Mouse (Mus musculus) liver, adult (tissue): ENCODE results near the gene Mospd1.

Source experiments
- GATA4 ChIP-seq: IDR thresholded peaks from 2 replicates; pipeline ENCODE4 v1.6.1; 2014; ENCODE audit warnings: mild to moderate bottlenecking, low read length; ENCODE audit not compliant: insufficient replicate concordance

Mospd1 gene

DNA sequence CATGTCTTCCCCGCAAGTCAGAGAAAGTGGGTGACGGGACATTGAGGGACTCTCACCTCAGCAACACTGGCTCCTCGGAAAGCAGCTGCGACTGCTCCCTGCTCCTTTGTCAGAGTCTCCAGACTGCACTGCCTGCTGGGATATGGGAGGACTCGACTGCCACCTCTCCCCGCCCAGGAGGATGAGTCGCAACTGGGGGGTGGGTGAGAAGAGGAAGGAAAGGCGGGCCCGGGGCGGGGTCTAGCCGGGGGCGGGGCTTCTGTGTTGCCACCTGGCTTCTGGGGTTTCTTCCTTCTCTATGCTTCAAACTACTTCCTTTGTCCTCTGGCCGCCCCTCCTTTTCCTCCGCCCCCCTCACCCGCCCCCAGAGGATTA is at the start of gene Mospd1:
Gene Mospd1 (minus strand): TSS at position 137 of the 375 bp plus-strand sequence.
- no peak for TF ChIP-seq GATA4

DNA sequence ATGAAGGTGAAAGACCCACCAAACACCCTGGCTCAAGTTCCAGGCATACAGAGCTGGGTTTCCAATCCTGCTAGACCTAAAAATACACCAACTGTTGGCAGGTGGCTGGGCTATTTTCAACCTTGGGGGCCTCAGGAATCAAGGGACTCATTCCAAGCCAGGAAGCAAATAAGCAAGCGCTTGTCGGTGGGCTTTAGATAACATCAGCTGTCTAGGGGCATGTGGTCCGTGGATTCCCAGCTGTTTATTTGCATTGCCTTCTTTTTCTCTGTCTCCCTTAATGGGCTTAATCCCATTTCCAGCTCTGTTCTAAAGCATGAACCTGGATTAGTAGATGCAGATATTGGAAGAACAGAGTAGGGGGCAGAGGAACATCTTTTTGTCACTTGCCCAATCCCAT is 16.1 kb upstream of the Mospd1 start:
- no peak for TF ChIP-seq GATA4

DNA sequence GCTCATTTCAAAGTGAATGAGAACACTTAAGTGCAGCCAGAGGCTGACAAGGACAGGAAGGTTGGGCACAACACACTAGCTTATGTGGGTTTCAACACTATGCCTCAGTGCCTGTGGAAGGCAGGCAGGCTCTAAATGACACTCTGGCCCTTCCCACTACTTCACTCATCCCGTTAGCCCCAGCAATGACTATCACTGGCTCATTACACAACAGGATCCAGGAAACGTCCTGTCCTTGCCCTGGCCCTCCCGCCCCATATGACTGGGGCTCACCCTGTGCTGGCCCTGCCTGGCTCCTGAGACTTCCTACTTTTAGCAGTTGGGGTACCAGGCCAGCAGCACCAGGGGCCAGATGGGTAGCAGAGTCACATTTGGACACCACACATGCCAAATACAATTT is 12.8 kb upstream of the Mospd1 start:
- TF ChIP-seq GATA4 = no peak

DNA sequence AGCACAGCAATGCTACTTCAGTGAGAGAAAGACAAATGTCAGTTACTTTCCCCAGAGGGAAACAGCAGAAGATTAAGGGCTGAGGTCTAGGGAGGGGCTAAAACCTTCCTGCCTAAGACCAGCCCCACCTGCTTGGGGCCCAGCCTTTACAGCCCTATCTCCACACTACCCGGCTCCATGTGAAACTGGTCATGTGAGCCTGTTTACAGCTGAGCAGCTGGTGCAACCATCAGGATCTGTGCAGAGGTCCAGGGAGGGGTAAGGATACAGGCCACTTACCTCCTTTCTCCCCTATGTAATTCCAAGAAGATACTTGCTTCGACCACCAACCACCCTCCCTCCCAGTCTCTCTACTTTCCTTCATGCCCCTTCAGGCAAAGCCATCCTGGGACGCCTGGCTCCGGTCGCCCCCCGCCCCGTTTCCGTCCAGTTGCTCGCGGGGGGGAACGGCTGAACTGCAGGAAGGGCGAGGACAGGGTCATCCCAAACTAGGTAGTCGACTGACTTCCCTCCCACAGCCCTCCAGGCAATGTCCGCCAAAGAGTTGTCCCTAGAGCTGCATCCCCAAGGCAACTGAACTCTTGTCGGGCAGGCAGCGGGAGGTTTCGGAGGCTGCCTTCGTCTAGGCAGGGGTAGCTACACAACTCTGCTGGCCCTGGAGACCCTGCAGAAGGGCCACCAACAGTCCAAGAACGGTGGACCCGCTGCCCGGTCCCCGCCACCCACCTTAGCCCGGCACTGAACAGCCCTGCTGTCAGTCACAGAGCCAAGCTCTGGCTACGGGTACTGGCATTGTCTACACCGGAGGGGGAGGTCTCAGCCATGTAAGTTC is 552 bp downstream of the Mospd1 start:
- TF ChIP-seq GATA4 = no peak

DNA sequence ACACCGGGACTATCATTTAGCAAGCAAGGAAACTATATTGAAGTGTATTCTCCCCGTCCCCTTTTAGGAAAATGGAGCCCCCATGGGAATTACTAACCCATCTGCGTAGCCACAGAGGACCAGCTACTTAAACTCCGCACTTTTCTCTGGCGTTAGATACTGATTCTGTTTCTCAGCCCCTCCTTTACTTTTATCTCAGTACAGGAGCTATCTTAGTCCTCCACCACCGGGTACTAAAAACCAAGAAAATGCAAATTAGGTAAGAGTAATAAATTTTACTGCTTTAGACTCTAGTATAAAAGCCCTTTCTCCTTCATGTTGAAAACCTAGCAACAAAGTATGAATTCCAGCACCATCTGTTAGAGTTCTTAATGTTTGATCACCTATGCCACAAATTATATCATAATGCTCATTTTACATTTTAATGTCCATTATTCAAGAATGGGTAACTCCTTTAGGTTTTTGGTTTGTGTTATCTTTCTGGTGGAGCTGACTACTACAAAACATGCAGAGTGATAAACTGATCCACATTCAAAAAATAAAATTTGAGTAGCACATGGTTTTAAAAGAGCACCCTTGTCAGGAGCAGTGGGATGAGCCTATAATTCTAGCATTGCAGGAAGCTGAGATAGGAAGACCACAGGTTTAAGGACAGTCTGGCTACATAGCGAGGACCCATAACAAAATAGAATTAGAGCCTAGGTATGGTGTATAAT is 5.5 kb downstream of the Mospd1 start:
- TF ChIP-seq GATA4 = no peak

DNA sequence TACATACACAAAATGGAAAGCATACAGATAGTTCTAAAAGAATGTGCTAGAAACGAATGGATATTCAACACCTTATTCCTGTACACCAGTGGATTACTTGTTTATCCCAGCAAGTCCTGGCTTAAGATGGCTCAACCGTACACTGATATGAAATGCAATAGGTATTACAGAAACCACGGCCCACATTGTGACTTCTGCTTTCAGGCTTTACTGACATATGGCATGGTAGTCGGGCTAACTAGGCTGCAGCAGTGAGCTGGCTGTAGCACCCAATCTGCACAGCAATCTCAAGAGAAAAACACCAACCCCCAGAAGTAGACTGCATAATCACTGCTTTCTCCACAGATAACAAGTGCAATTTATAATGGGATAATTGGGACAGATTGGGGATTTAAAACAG is 21.9 kb downstream of the Mospd1 start:
- no peak for TF ChIP-seq GATA4

DNA sequence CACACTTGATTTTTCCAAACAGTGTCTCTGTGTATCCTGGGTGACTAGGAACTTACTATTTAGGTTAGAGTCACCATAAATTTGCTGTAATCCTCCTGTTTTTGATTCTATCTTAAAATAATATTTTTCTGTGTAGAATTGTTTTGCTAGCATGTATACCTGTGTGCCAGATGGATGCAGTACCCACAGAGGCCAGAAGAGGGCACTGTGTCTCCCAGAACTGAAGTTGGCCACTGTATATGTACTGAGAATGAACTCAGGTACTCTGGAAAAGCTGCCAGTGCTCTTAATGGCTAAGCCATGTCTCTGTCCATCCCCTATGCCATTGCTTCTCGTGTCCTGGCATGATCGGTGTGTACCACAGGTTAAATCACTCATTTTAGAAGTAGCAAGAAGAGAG is 28.8 kb downstream of the Mospd1 start:
- no peak for TF ChIP-seq GATA4

DNA sequence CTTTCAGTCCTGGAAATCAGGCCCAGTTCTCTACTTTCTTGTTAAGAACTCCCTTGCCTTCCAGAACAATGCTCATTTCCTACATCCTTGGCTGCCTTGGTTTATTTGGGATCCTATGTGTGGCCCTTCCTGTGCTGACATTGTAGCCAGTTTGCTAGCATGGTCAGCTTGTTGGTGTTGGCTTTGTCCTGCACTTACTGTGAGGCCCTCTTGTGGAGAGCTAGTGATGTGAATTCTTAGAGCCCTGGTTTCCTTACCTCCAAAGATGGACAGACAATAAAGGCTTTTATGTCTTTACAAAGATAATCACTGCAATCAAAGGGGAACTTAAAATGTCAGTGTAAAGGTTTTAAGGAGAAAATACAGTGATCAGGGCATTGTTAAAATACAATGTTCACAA is 32.9 kb downstream of the Mospd1 start:
- no peak for TF ChIP-seq GATA4

DNA sequence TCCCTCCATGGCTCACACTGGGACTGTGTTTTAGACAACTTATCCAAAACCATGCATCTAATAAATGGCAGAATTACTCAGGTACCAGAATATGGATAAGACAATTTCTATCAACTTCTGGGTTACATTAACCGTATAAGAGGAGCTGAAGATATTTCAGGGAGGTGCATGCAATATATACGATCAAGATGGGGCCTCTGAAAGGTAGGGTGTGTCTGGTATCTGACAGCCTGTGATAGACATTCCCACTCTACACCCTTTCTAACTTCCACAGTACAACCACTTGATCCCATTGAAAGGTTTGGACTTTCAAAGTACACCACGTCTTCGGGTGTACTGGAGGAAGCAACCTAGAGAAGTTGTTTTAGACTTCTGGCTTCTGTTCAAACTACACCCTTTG is 39.9 kb downstream of the Mospd1 start:
- TF ChIP-seq GATA4 = no peak

DNA sequence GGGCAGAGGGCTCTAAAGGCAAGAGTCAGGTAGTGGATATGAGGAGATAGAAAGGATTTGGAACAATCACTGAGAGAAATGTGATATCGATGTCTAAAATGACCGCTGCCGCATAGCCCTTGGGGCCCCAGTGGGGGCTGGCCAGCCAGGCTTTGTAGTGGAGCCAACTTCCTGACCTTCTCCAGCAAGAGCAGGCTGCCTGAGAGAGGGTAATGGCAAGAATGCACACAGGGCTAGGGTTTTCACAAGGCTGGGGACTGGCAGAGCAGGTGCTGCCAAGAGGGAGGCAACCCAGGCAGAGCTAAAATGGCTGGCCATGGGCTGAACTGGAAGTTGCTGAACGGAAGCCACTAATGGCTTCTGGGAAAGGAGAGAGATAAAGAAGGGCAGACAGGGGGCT is 49.2 kb downstream of the Mospd1 start:
- no peak for TF ChIP-seq GATA4

DNA sequence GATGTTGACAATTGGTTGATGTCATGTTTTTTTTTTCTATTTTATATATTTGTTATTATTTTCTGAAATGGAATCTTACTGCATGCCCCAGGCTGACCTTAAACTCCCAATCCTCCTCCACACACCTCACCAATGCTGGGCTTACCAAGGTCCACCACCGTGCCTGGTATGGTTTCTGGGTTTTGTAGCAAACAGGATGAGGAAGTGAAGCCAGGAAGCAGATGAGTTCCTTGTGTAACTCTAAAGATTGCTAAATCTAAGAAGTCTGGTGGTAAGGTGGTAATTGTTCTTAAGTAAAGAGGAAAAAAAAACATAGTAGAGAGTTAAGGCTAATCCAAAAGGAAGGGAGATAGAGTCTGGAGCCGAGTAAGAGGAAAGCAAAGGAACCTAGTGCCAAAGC is 49.7 kb downstream of the Mospd1 start:
- no peak for TF ChIP-seq GATA4
